Mouse (Mus musculus) myocyte (in vitro differentiated cells): ENCODE measurements around the gene Elovl3.

Experiments used
- CEBPB ChIP-seq: IDR thresholded peaks from 2 replicates; pipeline ENCODE4 v1.6.1; 2011; ENCODE audit warnings: mild to moderate bottlenecking, moderate library complexity; ENCODE audit not compliant: poor library complexity, insufficient read depth, severe bottlenecking
- E2F4 ChIP-seq: IDR thresholded peaks from one replicate; pipeline ENCODE4 v1.6.1; 2011; ENCODE audit warnings: mild to moderate bottlenecking, control low read depth, moderate library complexity; ENCODE audit not compliant: insufficient read depth
- MAX ChIP-seq: IDR thresholded peaks from one replicate; pipeline ENCODE4 v1.6.1; 2011; ENCODE audit warnings: low read depth, mild to moderate bottlenecking, control low read depth
- MYOD1 ChIP-seq, 3 experiments: IDR thresholded peaks; one replicate each; pipeline ENCODE4 v1.6.1; 2011; ENCODE audit warnings: control low read depth in 2 of 3, low read depth in 2 of 3, mild to moderate bottlenecking in 2 of 3, moderate library complexity in 1 of 3; ENCODE audit not compliant: insufficient read length in 2 of 3, control insufficient read depth in 1 of 3
- MYOG ChIP-seq, 3 experiments: IDR thresholded peaks; one replicate each; pipeline ENCODE4 v1.6.1; 2011; ENCODE audit warnings: control low read depth in 2 of 3, low read depth in 2 of 3, mild to moderate bottlenecking in 2 of 3; ENCODE audit not compliant: insufficient read length in 2 of 3, control insufficient read depth in 1 of 3, insufficient read depth in 1 of 3
- POLR2A ChIP-seq: IDR thresholded peaks from one replicate; pipeline ENCODE4 v1.6.1; 2011; ENCODE audit warnings: low read depth, mild to moderate bottlenecking, control low read depth, moderate library complexity; ENCODE audit not compliant: insufficient read length
- POLR2AphosphoS2 ChIP-seq: IDR thresholded peaks from one replicate; pipeline ENCODE4 v1.6.1; 2011; ENCODE audit warnings: low read depth, control low read depth; ENCODE audit not compliant: insufficient read length
- TCF12 ChIP-seq: IDR thresholded peaks from one replicate; pipeline ENCODE4 v1.6.1; 2011; ENCODE audit warnings: mild to moderate bottlenecking, control low read depth; ENCODE audit not compliant: poor library complexity, insufficient read depth, severe bottlenecking
- USF1 ChIP-seq: IDR thresholded peaks from one replicate; pipeline ENCODE4 v1.6.1; 2011; ENCODE audit warnings: low read depth, mild to moderate bottlenecking, control low read depth, moderate library complexity

DNA sequence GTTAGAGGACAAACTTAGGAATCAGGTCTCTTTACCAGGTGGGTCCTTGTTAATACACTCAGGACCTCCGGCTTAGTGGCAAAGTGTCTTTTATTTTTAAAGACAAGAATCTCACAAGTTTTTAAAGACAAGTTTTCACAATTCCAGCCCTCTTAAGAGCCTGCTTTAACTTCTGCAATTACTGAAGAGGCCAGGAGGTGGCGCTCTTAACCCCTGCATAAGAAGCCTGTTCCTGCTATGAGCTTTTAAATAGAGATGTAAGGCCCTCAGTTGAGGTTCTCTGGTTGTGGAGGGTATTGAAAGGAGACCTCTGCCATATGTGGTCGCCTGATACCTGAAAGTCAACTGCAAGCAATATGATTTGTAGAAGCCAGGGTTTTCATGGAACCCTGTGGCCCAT is 45.4 kb upstream of the Elovl3 start:
- TF ChIP-seq USF1 = no peak
- no peak for TF ChIP-seq POLR2A
- no peak for TF ChIP-seq E2F4
- TF ChIP-seq MYOD1 (IDR thresholded peaks at IDR 0.05; ENCODE audit: control insufficient read depth in 1 of 3, insufficient read length in 2 of 3, low read depth in 2 of 3) = no peak
- no peak for TF ChIP-seq MAX
- no peak for TF ChIP-seq CEBPB
- no peak for TF ChIP-seq POLR2AphosphoS2
- TF ChIP-seq TCF12 = no peak
- TF ChIP-seq MYOG (IDR thresholded peaks at IDR 0.05; ENCODE audit: control insufficient read depth in 1 of 3, insufficient read depth in 1 of 3, insufficient read length in 2 of 3, low read depth in 2 of 3) = no peak
